Mouse (Mus musculus): ENCODE measurements around the gene Mok. TPM values are rescaled to one million over a fixed set of nuclear protein-coding genes. Genes with fewer than 3 reads are reported as not detected.
A peak's percentile ranks its signal among the peaks of the same experiment; 100 is the strongest.
"Not testable (repeated sequence)": the region's sequence is repeated elsewhere in the genome, so short reads cannot be mapped to it uniquely, and the experiment has no call there.

Gene Mok
- total RNA-seq (2022), result under 1 TPM in 2 of 4 experiments, not detected in 2; 0.35 to 0.52 TPM

DNA sequence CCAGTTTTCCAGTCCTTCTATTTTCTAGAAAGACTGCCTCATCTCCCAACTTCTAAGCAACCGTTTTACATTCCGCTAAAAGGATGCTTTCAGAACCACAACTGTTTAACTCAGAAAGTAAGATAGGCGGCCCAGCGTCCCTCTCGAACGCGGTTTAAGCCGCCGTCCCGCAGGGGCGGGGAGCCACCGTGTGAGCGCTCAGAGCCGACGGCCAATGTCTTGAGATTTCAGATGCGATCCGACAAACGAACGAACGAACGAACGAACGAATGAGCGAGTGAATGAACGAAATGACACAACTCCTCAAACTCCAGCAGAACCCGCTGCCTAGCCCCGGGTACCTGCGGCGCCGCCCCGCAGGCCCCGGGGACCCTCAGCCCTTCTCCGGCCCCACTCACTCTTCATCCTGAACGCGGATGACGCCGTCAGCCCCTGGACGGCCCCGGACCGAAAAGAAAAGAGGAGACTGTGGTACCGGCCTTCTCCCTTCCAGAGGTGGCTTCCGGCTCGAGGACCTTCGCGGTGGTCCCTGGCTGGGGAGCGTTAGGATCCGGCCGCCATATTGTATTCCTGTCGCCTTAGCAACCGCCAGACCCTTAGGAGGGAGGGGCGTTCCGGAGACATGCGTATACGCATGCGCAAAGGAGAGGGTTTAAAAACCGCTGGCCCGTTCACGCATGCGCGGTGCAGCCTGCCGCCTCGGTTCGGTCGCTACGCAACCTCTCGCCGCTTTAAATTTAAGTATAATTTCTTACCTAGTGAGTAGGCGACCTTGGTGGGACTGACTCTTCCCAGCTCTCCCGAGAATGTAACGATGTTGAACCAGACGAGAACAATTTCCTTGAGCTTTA, at the start of gene Mok:
Gene Mok, minus strand, starts transcription at position 592 of the 851 bp plus-strand sequence.
- peak; percentile 83 to 89 for DNase-seq (ENCODE audit: low spot score in 2 of 2)

DNA sequence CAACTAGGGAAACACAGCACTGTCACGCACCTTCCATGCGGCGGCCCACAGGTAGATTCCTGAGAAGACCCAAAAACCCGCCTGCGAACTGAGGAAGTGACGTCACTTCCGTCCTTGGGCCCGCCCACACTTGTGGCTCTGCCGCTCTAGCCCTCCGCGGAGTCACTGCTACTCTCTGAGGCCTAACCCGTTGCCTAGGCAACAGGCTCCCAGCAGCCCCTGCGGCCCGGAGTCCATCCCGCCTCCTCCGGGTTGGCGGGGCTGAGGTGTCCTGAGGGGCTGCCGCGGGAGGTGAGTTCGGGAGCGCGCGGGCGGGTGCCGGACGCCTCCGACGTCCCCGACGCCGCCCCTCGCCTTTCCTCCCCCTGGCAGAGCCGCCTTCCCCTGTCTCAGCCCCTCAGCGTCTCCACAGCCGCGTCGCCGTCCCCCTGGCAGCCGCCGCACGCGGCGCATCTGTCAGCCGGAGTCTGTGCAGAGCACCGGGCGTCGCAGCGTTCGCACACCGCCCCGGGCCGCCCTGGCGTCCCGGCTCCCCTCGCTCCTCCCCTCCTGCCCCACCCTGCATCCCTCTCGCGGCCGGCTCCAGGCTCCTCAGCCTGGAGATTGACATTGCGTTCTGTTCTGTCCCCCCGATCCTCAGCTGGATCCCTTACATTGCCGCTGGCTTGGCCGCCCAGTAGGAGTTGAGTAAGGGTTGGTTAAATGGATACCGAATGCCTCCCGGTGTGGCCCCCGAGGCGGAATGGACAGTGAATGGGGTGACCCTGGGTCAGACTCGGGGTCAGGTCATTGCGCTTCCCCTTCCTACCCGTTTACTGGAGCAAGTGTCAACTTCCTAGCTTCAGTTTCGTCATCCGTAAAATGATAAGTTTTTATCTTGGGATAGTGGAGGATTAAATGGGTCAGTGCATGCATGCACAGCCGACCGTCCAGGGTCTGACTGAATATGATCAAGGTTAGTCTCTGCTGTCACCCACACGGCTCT, 48.6 kb upstream of the Mok start, which contains the start of the genes Cinp and Tecpr2:
Gene Cinp, minus strand, starts transcription at position 110 of the 985 bp plus-strand sequence.
Gene Tecpr2, plus strand, starts transcription at position 229 of the 985 bp plus-strand sequence.
- peak; percentile 91 to 96 for DNase-seq (ENCODE audit: low spot score in 2 of 2)

DNA sequence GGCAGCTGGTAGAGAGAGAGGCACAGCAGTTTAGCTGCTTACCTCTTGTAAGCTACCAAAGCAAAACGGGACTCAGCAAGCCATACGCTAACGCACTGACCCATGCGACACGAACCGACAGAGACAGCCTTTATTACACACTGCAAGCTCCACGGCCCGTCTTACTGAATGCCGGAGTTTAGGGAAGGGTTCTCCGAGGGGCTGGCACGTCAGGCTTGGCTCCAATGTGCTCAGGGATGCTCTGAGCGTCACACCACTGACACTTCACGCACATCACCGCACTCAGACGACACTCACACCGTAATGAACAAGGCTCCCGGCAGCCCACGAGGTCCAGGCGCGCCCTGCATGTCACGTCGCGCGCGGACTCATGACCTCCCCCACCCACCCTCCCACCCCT, 47.9 kb upstream of the Mok start:
- no peak for DNase-seq (ENCODE audit: low spot score in 2 of 2)

DNA sequence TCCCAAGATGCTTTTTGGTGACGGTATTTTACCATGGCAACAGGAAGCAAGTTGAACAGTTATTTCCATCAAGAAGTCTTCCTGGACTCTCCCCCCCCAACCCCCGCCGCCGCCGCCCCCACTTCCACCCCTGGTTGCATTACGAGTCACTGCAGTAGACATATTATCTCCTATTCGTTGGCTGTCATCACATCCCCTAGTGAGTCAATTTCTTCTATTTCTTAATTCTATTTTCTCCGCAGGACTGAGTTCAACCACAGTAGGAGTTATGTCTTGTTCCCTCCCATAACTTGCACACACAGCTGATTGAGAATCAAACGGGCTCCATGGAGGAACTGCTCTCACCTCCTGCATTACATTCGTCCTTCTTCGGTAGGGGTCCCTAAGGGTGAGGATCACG, 47.4 kb upstream of the Mok start:
- DNase-seq (ENCODE audit: low spot score in 2 of 2), result no peak

DNA sequence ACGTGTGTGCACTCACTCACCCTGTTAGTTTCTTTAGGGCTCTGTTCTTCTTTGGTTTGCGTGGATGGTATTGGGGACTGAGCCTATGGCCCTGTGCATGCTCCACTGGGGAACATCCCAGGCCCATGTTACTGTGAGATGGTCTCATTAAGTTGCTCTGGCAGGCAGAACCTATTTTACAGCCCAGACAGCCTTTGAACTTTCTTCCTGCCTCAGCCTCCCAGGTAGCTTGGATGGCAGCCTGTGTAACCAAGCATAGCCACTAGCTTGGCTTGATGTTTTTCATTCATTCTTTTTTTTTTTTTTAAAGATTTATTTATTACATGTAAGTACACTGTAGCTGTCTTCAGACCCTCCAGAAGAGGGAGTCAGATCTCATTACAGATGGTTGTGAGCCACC, 44.5 kb upstream of the Mok start:
- no peak for DNase-seq (ENCODE audit: low spot score in 2 of 2)

DNA sequence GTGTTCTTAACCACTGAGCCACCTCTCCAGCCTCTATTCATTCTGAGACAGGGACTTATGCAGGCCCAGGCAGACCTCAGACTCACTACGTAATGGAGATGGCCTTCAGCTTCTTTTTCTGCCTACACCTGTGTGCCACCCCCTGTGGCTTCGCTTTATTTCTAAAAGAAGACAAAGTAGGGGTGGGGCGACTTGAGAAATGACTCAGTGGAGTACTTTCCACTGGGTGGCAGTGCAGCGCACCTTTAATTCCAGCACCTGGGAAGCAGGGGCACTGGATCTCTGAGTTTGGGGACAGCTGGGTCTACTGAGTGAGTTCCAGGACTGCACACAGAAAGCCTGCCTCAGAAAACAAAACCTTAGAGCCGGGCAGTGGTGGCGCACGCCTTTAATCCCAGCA, 41.6 kb upstream of the Mok start:
- DNase-seq (ENCODE audit: low spot score in 2 of 2), result no peak

DNA sequence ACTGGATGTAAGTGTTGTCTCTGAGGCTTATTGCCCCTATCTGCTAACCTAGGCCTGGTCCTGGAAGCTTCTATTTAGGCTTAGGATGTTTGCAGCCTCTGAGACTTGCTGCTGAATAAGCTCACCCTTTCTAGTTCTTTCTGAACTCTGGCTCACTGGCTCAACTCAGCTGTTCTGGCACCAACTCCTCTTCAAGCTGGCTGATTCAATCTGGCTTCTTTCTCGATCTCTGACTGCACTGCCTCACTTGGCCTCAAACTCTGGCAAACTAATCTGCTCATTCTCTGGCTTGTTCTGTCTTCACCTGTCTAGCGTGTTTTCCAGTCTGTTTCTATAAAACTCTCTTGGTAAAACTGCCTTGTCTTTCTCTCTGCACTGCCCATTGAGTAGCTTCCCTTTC, 34.6 kb upstream of the Mok start:
- DNase-seq (ENCODE audit: low spot score in 2 of 2), result no peak

DNA sequence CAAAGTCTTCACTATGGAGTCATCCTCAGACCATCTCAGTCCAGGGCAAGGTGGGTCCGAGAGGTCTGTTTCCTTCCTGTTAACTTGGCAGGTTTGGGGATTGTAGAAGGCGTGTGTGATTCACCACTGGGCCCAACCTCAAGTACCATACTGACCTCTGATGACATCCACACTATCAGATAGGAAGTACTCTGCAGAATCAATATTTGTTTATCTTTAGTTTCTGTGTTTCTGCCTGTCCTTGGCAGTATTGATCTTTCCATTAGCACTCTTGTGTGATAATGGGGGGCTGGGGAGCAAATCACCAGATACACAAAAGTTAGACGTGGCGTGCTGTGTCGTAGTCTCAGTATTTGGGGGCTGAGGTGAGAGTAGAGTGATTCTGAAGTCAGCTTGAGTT, 30.5 kb upstream of the Mok start:
- DNase-seq (ENCODE audit: low spot score in 2 of 2), result no peak

DNA sequence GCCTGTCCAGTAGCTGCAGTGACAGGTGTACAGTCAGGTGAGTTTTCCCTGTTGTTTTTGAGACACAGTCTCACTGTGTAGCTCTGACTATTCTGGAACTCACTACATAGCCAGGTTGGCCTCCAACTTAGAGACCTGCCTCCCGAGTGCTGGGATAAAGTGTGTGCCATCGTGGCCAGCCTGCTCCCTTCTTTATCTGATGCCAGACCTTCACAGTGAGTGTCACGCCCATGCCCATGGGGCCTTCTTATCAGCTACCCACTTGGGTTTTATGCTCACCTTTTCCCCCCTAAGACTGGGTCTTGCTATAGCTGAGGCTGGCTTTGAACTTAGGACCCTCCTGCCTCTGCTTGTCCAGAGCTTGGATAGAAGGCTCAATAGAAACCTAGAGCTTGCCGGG, 29.4 kb upstream of the Mok start:
- no peak for DNase-seq (ENCODE audit: low spot score in 2 of 2)

DNA sequence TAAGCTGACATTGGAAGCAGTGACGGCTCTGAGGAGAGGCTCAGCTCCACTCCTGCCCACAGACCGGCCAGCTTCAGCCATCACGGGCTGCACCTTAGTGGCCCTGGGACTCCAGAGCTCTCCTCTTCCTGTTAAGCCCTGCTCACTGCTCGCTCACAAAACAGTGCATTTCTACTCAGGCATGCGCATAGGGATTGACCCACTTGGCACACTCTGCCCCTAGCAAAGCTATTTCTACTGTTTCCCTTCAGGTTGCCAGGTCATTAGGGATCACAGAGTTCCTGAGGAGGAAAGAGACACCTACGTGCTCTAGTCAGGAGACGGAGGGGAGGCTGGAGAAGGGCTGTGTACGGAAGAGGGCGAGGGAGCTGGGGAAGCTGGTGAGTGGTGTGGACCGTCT, 25.2 kb upstream of the Mok start:
- no peak for DNase-seq (ENCODE audit: low spot score in 2 of 2)

DNA sequence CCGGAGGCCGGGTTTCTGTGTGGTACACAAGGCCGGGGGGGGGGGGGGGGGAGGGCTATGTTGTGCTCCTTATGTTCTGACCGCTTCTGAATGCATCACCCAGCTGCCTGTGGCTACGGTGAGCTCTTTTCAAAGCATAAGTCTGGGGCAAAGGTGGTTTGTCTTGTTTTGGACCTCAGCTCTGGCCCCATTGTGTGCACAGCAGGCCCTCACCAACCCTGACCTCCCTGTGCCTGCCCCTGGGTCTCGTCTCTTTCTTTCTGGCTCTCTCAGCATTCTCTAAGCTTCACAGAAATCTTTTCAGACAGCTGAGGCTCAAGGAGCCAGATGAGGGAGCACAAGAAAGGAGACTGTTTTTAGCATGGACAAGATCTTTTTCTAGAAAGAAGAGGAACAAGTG, 24.8 kb upstream of the Mok start:
- DNase-seq (ENCODE audit: low spot score in 2 of 2), result no peak

DNA sequence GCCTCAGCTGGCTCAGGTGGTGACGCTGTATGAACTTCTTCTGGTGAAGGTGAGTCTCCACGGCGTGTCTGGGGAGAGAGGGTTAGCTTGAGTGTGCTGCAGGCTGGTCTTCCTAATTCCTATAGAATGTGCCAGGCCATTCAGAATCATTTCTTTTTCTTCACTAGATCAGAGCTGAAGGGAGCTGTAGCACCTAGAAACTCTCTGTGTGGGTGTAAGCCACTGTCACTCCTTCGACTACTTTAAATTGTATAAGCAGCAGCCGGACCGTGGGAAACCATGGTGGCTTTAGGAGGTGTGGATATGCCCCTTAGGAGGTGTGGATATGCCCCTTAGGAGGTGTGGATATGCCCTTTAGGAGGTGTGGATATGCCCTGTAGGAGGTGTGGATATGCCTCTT, 23.3 kb upstream of the Mok start:
- no peak for DNase-seq (ENCODE audit: low spot score in 2 of 2)

DNA sequence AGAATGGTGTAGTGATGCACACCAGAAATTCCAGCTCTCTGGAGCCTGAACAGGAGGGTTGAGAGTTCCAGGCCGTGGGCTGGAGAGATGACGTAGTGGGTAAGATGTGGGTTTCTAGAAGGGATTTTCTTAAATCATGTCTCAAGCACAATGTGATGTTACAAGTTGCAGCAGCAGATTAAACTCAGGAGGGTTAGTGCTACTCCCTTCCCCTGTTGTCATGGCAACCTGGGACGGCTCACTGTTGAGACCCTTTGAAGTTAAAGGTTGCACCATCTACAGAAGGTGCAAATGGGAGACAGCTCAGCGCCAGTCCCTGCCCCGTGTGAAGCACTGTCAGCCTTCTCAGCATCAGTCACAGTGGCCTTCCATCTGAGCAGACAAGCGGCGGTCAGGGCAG, 20.5 kb upstream of the Mok start:
- DNase-seq (ENCODE audit: low spot score in 2 of 2), result no peak

DNA sequence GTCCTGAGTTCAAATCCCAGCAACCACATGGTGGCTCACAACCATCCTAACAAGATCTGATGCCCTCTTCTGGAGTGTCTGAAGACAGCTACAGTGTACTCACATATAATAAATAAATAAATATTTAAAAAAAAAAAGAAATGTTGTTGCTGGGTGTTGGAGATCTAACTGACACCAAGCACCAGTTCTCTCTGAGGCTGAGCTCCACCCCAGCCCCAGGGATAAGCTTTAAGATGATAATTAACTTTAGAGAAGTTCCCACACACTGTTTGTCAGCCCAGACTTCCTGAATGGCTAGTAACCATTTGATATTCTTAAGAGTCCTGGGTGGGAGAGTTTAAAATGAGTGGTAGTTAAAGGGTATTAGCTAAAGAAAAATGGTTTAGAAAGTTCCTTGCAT, 19.6 kb upstream of the Mok start:
- DNase-seq (ENCODE audit: low spot score in 2 of 2), result no peak

DNA sequence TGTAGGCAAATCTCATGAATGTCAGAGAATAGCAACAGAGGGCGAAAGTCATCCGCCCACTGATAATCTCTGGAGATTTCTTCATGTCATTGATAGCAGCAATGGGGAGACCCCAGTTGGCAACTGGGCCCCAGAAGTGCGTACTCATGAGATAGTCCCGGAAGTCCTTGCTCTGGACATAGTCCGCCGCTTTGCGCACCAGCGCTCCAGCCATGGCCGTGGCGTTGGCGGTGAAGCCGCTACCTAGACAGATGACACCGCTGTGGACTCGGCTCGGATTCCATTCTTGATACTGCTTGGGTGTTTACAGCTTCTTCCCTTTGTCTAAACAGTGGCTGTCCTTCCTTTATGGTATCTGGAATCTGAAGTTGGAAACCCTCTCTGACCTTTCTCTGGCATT, 17.9 kb upstream of the Mok start:
- DNase-seq (ENCODE audit: low spot score in 2 of 2), result not testable (repeated sequence)

DNA sequence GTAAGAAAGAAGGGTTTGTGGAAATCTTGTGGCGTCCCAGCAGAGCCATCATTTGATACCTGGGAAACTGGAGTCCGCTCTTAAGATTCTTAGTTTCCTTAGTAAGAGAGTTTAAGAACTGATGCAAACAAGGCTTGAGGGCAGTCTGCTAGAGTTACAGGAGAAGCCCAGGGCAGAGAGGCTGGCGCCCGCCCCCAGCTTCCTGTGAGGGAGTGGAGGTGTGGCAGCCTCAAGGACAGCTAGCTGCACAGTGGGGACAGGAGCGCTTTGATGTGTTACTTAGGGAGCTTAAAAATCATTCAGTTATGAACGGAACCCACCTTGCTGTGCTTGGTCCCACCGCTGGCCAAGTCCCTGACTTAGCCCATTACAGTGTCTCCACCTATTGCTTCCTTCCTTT, 16.5 kb upstream of the Mok start:
- DNase-seq (ENCODE audit: low spot score in 2 of 2), result no peak

DNA sequence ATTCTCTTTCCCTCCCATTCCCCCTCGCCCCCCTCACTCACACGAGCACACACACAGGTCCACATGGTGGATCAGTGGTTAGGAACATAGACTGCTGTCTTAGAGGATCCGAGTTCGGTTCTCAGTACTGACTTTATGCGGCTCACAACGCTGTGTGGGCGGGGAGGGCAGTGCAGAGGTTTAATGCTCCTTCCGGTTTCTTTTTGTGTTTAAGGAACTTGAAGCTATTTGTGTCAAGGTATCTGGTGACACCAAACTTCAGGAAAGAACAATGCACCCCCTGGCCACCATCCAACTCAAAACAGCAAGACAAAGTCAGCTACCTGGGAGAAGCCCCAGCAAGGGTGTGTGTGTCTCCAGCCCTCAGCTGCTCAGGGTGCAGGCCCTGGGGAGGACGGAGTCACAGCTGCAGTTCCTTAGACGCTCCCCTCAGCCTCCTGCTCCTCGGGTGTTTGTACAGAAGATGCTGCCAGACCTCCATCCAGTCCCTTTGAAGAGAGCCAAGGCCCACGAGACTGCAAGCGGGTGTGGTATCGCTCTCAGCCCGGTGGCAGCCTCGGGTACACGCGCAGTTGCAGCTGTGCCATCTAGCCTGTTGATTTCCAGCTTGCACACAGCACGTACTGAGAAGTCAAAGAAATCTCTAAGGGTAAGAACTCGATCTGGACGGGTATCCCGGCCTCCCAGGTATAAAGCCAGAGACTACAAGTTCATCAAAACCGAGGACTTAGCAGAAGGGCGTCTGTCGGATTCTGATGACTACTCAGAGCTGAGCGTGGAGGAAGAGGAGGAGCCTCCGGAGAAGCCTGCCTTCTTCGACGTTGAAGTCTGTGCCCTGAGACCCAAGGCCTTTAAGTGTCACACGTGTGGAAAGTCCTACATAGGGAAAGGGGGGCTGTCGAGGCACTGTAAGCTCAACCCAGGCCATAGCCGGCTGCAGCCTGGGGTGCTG, 14.3 kb upstream of the Mok start:
- no peak for DNase-seq (ENCODE audit: low spot score in 2 of 2)

DNA sequence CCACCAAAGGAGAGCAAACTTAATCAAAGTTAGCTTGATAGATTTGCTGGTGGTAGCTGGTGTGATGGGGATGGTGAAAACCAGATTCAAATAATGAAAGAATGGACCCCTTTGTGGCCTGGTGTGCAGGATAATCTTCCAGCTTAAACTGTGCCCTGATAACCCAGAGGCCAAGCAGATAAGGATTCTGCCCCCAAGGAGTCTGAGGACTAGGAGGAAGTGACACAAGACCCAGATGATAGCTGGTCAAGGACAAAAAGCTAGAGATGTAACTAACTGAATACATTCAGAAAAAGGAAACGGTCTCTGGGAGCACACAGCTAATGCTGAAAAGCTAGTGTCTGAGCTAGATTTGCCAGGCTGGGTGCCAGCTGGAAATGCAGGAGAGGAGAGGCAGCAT, 11.2 kb upstream of the Mok start:
- no peak for DNase-seq (ENCODE audit: low spot score in 2 of 2)

DNA sequence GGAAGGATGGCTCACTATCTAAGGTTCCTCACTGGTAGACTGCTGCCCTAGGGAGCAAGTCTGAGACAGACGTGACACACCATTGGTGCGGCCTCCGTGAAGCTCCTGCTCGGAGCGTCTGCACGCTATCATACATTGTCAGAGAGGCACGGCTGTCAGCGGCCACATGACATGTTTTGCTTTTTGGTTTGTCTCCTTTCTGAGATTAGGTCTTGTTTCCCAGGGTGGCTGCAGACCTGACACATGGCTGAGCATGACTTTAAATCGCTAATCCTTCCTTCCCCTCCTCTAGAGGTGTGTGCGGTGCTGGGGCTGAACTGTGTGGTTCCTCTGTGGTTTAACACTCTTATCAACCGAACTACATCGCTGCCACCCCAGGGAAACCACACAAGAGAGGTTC, 10.7 kb upstream of the Mok start:
- DNase-seq (ENCODE audit: low spot score in 2 of 2), result no peak

DNA sequence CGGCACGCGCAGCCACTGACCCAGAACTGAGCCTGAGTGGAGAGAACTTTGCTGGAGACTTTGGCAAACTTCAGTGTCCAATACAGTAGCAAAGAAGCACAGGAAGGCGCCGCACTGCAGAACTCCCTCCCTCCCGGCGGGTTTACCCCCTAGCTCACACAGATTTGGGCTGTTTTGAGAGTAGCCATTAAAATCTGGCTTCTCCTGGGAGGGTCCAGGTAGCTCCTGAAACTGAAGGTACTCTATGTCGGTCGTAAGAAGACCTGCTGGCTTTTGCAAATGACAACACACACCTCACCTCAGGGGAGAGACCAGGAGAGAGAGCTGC, 10.2 kb upstream of the Mok start:
- DNase-seq (ENCODE audit: low spot score in 2 of 2), result no peak
